Mouse (Mus musculus) 416B (cell line): Measurements from ENCODE around the gene Gnb5.

Source experiments
- DNase-seq: peaks from one replicate; pipeline ENCODE4 v3.0.0; 2011; ENCODE audit warnings: low read depth

Gnb5 gene

GRCm38 (mm10) chr9:75307015-75307414, 927 bp downstream of the Gnb5 start:
- DNase-seq: no peak

GRCm38 (mm10) chr9:75308621-75309020, 2.5 kb downstream of the Gnb5 start:
- DNase-seq: no peak

GRCm38 (mm10) chr9:75312008-75312407, 5.9 kb downstream of the Gnb5 start:
- peak; percentile 62 for DNase-seq

- no peak for DNase-seq
These were observed 7.2 kb downstream of the Gnb5 start for GRCm38 (mm10) chr9:75313138-75313831.

GRCm38 (mm10) chr9:75313832-75314516, 7.9 kb downstream of the Gnb5 start:
- DNase-seq: peak; percentile 54

- DNase-seq: peak; percentile 32
These were observed 8.5 kb downstream of the Gnb5 start for GRCm38 (mm10) chr9:75314517-75315105.

GRCm38 (mm10) chr9:75315238-75315637, 9.2 kb downstream of the Gnb5 start:
- DNase-seq: no peak

- no peak for DNase-seq
These were observed 10.7 kb downstream of the Gnb5 start for GRCm38 (mm10) chr9:75316771-75317170.

GRCm38 (mm10) chr9:75318196-75318595, 12.1 kb downstream of the Gnb5 start:
- DNase-seq: peak; percentile 44

- no peak for DNase-seq
These were observed 13.3 kb downstream of the Gnb5 start for GRCm38 (mm10) chr9:75319365-75319764.

GRCm38 (mm10) chr9:75322099-75322885, 16.2 kb downstream of the Gnb5 start:
- DNase-seq: no peak

GRCm38 (mm10) chr9:75328047-75328446, 22.0 kb downstream of the Gnb5 start:
- DNase-seq: no peak

- no peak for DNase-seq
These were observed 24.7 kb downstream of the Gnb5 start for GRCm38 (mm10) chr9:75330821-75331220.

- no peak for DNase-seq
These were observed 28.4 kb downstream of the Gnb5 start for GRCm38 (mm10) chr9:75334440-75334839.

- DNase-seq: no peak
These were observed 31.9 kb downstream of the Gnb5 start for GRCm38 (mm10) chr9:75338016-75338415.

- DNase-seq: peak; percentile 89
These were observed 36.3 kb downstream of the Gnb5 start for GRCm38 (mm10) chr9:75342433-75342832.

GRCm38 (mm10) chr9:75347458-75347857, 41.4 kb downstream of the Gnb5 start, which contains the start of gene Bcl2l10:
TSS of gene Bcl2l10 (plus strand) at chr9:75347758.
- no peak for DNase-seq

GRCm38 (mm10) chr9:75348066-75348465, 42.0 kb downstream of the Gnb5 start:
- no peak for DNase-seq

- no peak for DNase-seq
These were observed 42.6 kb downstream of the Gnb5 start for GRCm38 (mm10) chr9:75348641-75349040.

GRCm38 (mm10) chr9:75353094-75353493, 47.0 kb downstream of the Gnb5 start:
- no peak for DNase-seq

GRCm38 (mm10) chr9:75355783-75356182, 49.7 kb downstream of the Gnb5 start:
- DNase-seq: no peak

GRCm38 (mm10) chr9:75357087-75357654, 51.1 kb downstream of the Gnb5 start:
- no peak for DNase-seq
